Mouse (Mus musculus) MEL (cell line): ENCODE results near the gene Kcng3. TPM values are rescaled to one million over a fixed set of nuclear protein-coding genes. Genes with fewer than 3 reads are reported as not detected.

Source experiments
- DNase-seq: peaks from one replicate; pipeline ENCODE4 v3.0.0; 2011; ENCODE audit warnings: low read depth, low spot score
- H3K27ac ChIP-seq: 2 replicates; pipeline ENCODE4 v1.5.1; 2012; ENCODE audit warnings: low read depth, mild to moderate bottlenecking, control low read depth, low read length, moderate library complexity; ENCODE audit not compliant: control insufficient read depth
- H3K27me3 ChIP-seq, 2 experiments: fragments of 150-350 bp in 1 of 2; sonication (generic) in 1 of 2; 2 replicates each; pipeline ENCODE4 v1.6.1; 2012; ENCODE audit warnings: low read length in 2 of 2, mild to moderate bottlenecking in 2 of 2, improper control_type of control experiment in 1 of 2, moderate library complexity in 1 of 2; ENCODE audit not compliant: insufficient read depth in 2 of 2, control insufficient read depth in 1 of 2
- H3K36me3 ChIP-seq, 2 experiments: 2 replicates each; pipeline ENCODE4 v1.6.1; 2012 to 2014; ENCODE audit warnings: low read length in 2 of 2, improper control_type of control experiment in 1 of 2, inconsistent platforms in 1 of 2, mild to moderate bottlenecking in 1 of 2; ENCODE audit not compliant: insufficient read depth in 2 of 2, control insufficient read depth in 1 of 2
- H3K4me1 ChIP-seq, 2 experiments: fragments of 150-350 bp in 1 of 2; sonication (generic) in 1 of 2; 2 replicates each; pipeline ENCODE4 v1.6.1; 2012; ENCODE audit warnings: low read length in 2 of 2, improper control_type of control experiment in 1 of 2, mild to moderate bottlenecking in 1 of 2; ENCODE audit not compliant: insufficient read depth in 2 of 2, control insufficient read depth in 1 of 2
- H3K4me3 ChIP-seq, 2 experiments: fragments of 150-350 bp in 1 of 2; sonication (generic) in 1 of 2; 2 replicates each; pipeline ENCODE4 v1.5.1; 2012; ENCODE audit warnings: low read depth in 2 of 2, low read length in 2 of 2, mild to moderate bottlenecking in 2 of 2, moderate library complexity in 2 of 2, control low read depth in 1 of 2, improper control_type of control experiment in 1 of 2; ENCODE audit not compliant: control insufficient read depth in 1 of 2, insufficient read depth in 1 of 2
- H3K79me2 ChIP-seq: 2 replicates; pipeline ENCODE4 v1.6.1; 2012; ENCODE audit warnings: mild to moderate bottlenecking, low read length, moderate library complexity; ENCODE audit not compliant: control insufficient read depth, poor library complexity, insufficient read depth
- H3K9ac ChIP-seq: 2 replicates; pipeline ENCODE4 v1.6.1; 2012; ENCODE audit warnings: low read depth, mild to moderate bottlenecking, control low read depth, low read length, moderate library complexity; ENCODE audit not compliant: control insufficient read depth, poor library complexity, severe bottlenecking
- H3K9me3 ChIP-seq: fragments of 150-350 bp; sonication (generic); replicated peaks from 2 replicates; pipeline ENCODE4 v1.6.1; 2012; ENCODE audit warnings: mild to moderate bottlenecking, low read length, improper control_type of control experiment, moderate library complexity; ENCODE audit not compliant: insufficient read depth
- BHLHE40 ChIP-seq: IDR thresholded peaks from 2 replicates; pipeline ENCODE4 v1.6.1; 2012; ENCODE audit warnings: low read depth, mild to moderate bottlenecking, inconsistent platforms, low read length, improper control_type of control experiment, borderline replicate concordance
- CHD1 ChIP-seq: IDR thresholded peaks from 2 replicates; pipeline ENCODE4 v1.6.1; 2012; ENCODE audit warnings: low read depth, mild to moderate bottlenecking, inconsistent platforms, low read length, improper control_type of control experiment
- E2F4 ChIP-seq: IDR thresholded peaks from 2 replicates; pipeline ENCODE4 v1.6.1; 2011; ENCODE audit warnings: low read depth, low read length, improper control_type of control experiment, borderline replicate concordance
- ELF1 ChIP-seq: IDR thresholded peaks from 2 replicates; pipeline ENCODE4 v1.6.1; 2014; ENCODE audit warnings: low read depth, mild to moderate bottlenecking, inconsistent platforms, low read length, improper control_type of control experiment, moderate library complexity
- EP300 ChIP-seq, 2 experiments: IDR thresholded peaks; 2 replicates each; pipeline ENCODE4 v1.6.1; 2011; ENCODE audit warnings: improper control_type of control experiment in 2 of 2, low read length in 2 of 2, low read depth in 1 of 2, mild to moderate bottlenecking in 1 of 2
- ETS1 ChIP-seq: IDR thresholded peaks from 2 replicates; pipeline ENCODE4 v1.6.1; 2012; ENCODE audit warnings: low read depth, mild to moderate bottlenecking, inconsistent platforms, low read length, improper control_type of control experiment, moderate library complexity
- GABPA ChIP-seq: IDR thresholded peaks from 2 replicates; pipeline ENCODE4 v1.6.1; 2012; ENCODE audit warnings: low read depth, mild to moderate bottlenecking, inconsistent platforms, low read length, improper control_type of control experiment, moderate library complexity
- GATA1 ChIP-seq: IDR thresholded peaks from 2 replicates; pipeline ENCODE4 v1.6.1; 2011; ENCODE audit warnings: low read depth, low read length, improper control_type of control experiment
- HCFC1 ChIP-seq: IDR thresholded peaks from 2 replicates; pipeline ENCODE4 v1.6.1; 2012; ENCODE audit warnings: low read depth, mild to moderate bottlenecking, inconsistent platforms, low read length, improper control_type of control experiment, moderate library complexity
- MAFK ChIP-seq: IDR thresholded peaks from 2 replicates; pipeline ENCODE4 v1.6.1; 2011; ENCODE audit warnings: low read depth, mild to moderate bottlenecking, low read length, improper control_type of control experiment, borderline replicate concordance
- MAX ChIP-seq: IDR thresholded peaks from 2 replicates; pipeline ENCODE4 v1.6.1; 2011; ENCODE audit warnings: low read length, improper control_type of control experiment
- MAZ ChIP-seq: IDR thresholded peaks from 2 replicates; pipeline ENCODE4 v1.6.1; 2012; ENCODE audit warnings: low read depth, mild to moderate bottlenecking, inconsistent platforms, low read length, improper control_type of control experiment
- MXI1 ChIP-seq: IDR thresholded peaks from 2 replicates; pipeline ENCODE4 v1.6.1; 2011; ENCODE audit warnings: mild to moderate bottlenecking, low read depth, low read length, improper control_type of control experiment
- MYB ChIP-seq: IDR thresholded peaks from 2 replicates; pipeline ENCODE4 v1.6.1; 2011; ENCODE audit warnings: mild to moderate bottlenecking, low read depth, low read length, improper control_type of control experiment
- NELFE ChIP-seq: IDR thresholded peaks from 2 replicates; pipeline ENCODE4 v1.6.1; 2011; ENCODE audit warnings: low read depth, low read length, improper control_type of control experiment
- NRF1 ChIP-seq: IDR thresholded peaks from 2 replicates; pipeline ENCODE4 v1.6.1; 2014; ENCODE audit warnings: low read depth, mild to moderate bottlenecking, inconsistent platforms, low read length, improper control_type of control experiment, moderate library complexity; ENCODE audit not compliant: poor library complexity, insufficient read depth, severe bottlenecking
- POLR2A ChIP-seq, 2 experiments: IDR thresholded peaks; 2 replicates each; pipeline ENCODE4 v1.6.1; 2011 to 2012; ENCODE audit warnings: low read length in 2 of 2, mild to moderate bottlenecking in 2 of 2, control low read depth in 1 of 2, improper control_type of control experiment in 1 of 2, low read depth in 1 of 2, moderate library complexity in 1 of 2; ENCODE audit not compliant: control insufficient read depth in 1 of 2, insufficient read depth in 1 of 2, poor library complexity in 1 of 2
- RAD21 ChIP-seq: IDR thresholded peaks from 2 replicates; pipeline ENCODE4 v1.6.1; 2011; ENCODE audit warnings: mild to moderate bottlenecking, low read depth, low read length, improper control_type of control experiment
- RCOR1 ChIP-seq: IDR thresholded peaks from 2 replicates; pipeline ENCODE4 v1.6.1; 2012; ENCODE audit warnings: low read depth, mild to moderate bottlenecking, inconsistent platforms, low read length, improper control_type of control experiment
- TAL1 ChIP-seq: IDR thresholded peaks from 2 replicates; pipeline ENCODE4 v1.6.1; 2012; ENCODE audit warnings: mild to moderate bottlenecking, inconsistent platforms, low read length, moderate library complexity, mixed read lengths
- TBP ChIP-seq: IDR thresholded peaks from 2 replicates; pipeline ENCODE4 v1.8.0; 2011; ENCODE audit warnings: low read depth, low read length, improper control_type of control experiment
- TCF12 ChIP-seq: IDR thresholded peaks from 2 replicates; pipeline ENCODE4 v1.6.1; 2014; ENCODE audit warnings: low read depth, mild to moderate bottlenecking, inconsistent platforms, low read length, improper control_type of control experiment, moderate library complexity
- UBTF ChIP-seq: IDR thresholded peaks from 2 replicates; pipeline ENCODE4 v1.6.1; 2012; ENCODE audit warnings: low read depth, mild to moderate bottlenecking, inconsistent platforms, low read length, improper control_type of control experiment, moderate library complexity, borderline replicate concordance; ENCODE audit not compliant: insufficient read depth
- USF2 ChIP-seq, 2 experiments: IDR thresholded peaks; 2 replicates each; pipeline ENCODE4 v1.6.1; 2011 to 2012; ENCODE audit warnings: improper control_type of control experiment in 2 of 2, low read length in 2 of 2, borderline replicate concordance in 1 of 2, inconsistent platforms in 1 of 2, low read depth in 1 of 2, mild to moderate bottlenecking in 1 of 2; ENCODE audit not compliant: insufficient read depth in 1 of 2
- ZC3H11A ChIP-seq: IDR thresholded peaks from 2 replicates; pipeline ENCODE4 v1.6.1; 2012; ENCODE audit warnings: low read depth, mild to moderate bottlenecking, inconsistent platforms, low read length, improper control_type of control experiment
- ZKSCAN1 ChIP-seq: IDR thresholded peaks from 2 replicates; pipeline ENCODE4 v1.6.1; 2012; ENCODE audit warnings: low read depth, mild to moderate bottlenecking, inconsistent platforms, low read length, improper control_type of control experiment, moderate library complexity
- ZMIZ1 ChIP-seq: IDR thresholded peaks from 2 replicates; pipeline ENCODE4 v1.6.1; 2012; ENCODE audit warnings: low read depth, mild to moderate bottlenecking, inconsistent platforms, low read length, improper control_type of control experiment, moderate library complexity
- ZNF384 ChIP-seq: IDR thresholded peaks from 2 replicates; pipeline ENCODE4 v1.6.1; 2012; ENCODE audit warnings: low read depth, mild to moderate bottlenecking, inconsistent platforms, low read length, improper control_type of control experiment
- polyA plus RNA-seq, 2 experiments: library from polyadenylated mRNA; stranded (reverse) in 1 of 2; unstranded in 1 of 2; fragments of >175 nt in 1 of 2; fragments of >200 nt in 1 of 2; gene quantifications; 2 replicates each; pipeline versions ENCODE4 v1.2.1 to v1.2.4; 2012; ENCODE audit warnings: low replicate concordance in 2 of 2, low read depth in 1 of 2; ENCODE audit not compliant: insufficient read length in 2 of 2, insufficient read depth in 1 of 2, missing spikeins in 1 of 2
- total RNA-seq: library from RNA; depleted of rRNA; stranded (reverse); fragments of 300-350 nt; gene quantifications from 2 replicates; pipeline ENCODE4 v1.2.3, GENCODE M21; 2012

Gene Kcng3
- total and polyA plus RNA-seq, 3 experiments = not detected

DNA sequence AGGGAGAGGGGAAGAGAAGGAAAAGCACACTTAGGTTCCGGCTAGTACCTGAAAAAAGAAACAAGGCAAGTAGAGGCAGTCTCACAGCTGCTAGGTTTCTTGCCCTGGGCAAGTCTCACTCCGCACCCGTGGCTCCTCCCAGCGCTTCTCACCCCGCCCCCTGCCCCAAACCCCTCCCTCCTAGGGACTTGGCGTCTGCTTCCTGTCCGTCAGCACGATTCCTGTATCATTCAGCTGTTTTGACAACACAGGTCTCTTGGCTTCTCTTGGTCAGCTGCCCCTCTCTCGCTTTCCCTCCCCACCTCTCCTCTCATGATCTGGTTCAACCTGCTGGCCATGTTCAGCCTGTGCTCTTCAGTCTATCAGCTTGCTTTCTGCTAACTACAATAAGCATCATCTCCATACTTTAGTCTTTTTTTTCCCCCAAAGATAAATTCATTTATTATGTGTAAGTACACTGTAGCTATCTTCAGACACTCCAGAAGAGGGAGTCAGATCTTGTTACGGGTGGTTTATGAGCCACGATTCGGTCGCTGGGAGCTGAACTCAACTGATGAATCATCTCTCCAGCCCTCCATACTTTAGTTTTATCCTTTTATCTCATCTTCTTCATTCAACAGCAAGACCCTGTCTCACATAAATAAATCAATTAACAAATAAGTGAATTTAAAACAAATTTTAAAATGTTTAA lies 35.0 kb upstream of the Kcng3 start (continued):
- 0 out of 2 replicates have a peak, but pooled peaks have one; percentile 24 for TF ChIP-seq MAZ

DNA sequence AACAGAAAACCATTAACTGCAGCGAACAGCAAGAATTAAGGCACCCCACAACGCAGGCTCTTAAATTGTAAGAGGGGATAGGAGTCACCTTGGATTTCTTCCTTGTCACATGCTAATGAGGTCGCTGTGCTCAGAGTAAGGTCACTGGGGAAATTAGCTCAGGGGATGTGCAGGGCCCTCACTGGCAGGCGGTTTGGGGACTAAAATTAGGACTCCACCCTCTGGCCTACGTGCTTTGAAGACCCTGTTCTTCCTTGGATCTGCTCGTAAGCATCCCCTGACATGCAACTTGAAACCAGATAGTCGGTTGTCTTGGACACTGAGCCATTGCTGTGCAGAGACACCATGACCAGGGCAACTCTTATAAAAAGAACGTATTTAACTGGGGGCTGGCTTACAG lies 33.1 kb upstream of the Kcng3 start:
- Histone ChIP-seq H3K36me3 (peaks cover 0 to 6% of the 10 kb centered on the region in 2 experiments; a peak in 2 of 4 replicates), H3K27ac (no peak overlapping the region), H3K27me3 (no peaks in the 10 kb centered on the region), H3K79me2 (no peaks in the 10 kb centered on the region), H3K9ac (no peak overlapping the region), H3K4me3 (no peak overlapping the region), H3K4me1 (peaks cover 4 to 9% of the 10 kb centered on the region in 2 experiments; a peak in 2 of 4 replicates), H3K9me3 (no peaks in the 10 kb centered on the region)
- TF ChIP-seq EP300 (IDR thresholded peaks at IDR 0.05; ENCODE audit: low read depth in 1 of 2, low read length in 2 of 2) = no peak
- TF ChIP-seq GATA1 = no peak
- TF ChIP-seq POLR2A (IDR thresholded peaks at IDR 0.05; ENCODE audit: control insufficient read depth in 1 of 2, insufficient read depth in 1 of 2, low read depth in 1 of 2, low read length in 2 of 2, poor library complexity in 1 of 2) = no peak
- no peak for TF ChIP-seq E2F4
- no peak for TF ChIP-seq UBTF
- no peak for TF ChIP-seq MAZ
- TF ChIP-seq USF2 (IDR thresholded peaks at IDR 0.05; ENCODE audit: borderline replicate concordance in 1 of 2, insufficient read depth in 1 of 2, low read depth in 1 of 2, low read length in 2 of 2) = no peak
- TF ChIP-seq ZNF384 = no peak
- TF ChIP-seq ZMIZ1 = no peak
- TF ChIP-seq ZKSCAN1 = no peak
- no peak for TF ChIP-seq RAD21
- no peak for TF ChIP-seq ELF1
- no peak for TF ChIP-seq ETS1
- no peak for TF ChIP-seq HCFC1
- TF ChIP-seq BHLHE40 = no peak
- no peak for DNase-seq

DNA sequence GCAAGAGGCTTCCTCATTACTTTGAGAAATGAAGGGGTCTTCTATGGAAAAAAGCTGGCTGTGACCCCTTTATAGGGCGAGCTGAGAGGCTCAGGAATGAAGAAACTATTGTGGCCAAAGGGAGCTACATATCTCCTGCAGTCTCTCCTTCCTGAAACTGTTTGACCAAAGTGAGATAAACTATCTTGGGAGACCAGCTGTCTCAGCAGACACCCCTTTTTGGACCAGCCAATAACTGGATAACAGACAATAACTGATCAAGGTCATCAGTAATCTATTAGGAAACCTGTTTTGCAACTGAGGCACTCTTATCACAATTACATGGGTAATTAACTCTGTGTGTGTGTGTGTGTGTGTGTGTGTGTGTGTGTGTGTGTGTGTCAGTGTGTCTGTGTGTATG lies 27.2 kb upstream of the Kcng3 start:
- Histone ChIP-seq H3K9ac (no peak overlapping the region), H3K27ac (peak overlapping the region; percentile 64), H3K4me1 (peaks cover 8 to 17% of the 10 kb centered on the region in 2 experiments; a peak in 3 of 4 replicates), H3K9me3 (no peaks in the 10 kb centered on the region), H3K27me3 (no peaks in the 10 kb centered on the region), H3K36me3 (peaks cover 0 to 14% of the 10 kb centered on the region in 2 experiments; a peak in 2 of 4 replicates), H3K79me2 (no peaks in the 10 kb centered on the region), H3K4me3 (no peak overlapping the region)
- peak; percentile 57 for DNase-seq
- TF ChIP-seq TBP = no peak
- peak; percentile 98 for TF ChIP-seq TCF12
- no peak for TF ChIP-seq CHD1
- no peak for TF ChIP-seq MAX
- TF ChIP-seq MYB = peak; percentile 81
- TF ChIP-seq EP300 (IDR thresholded peaks at IDR 0.05; ENCODE audit: low read depth in 1 of 2, low read length in 2 of 2) = peak; percentile 96
- TF ChIP-seq GATA1 = peak; percentile 92
- peak; percentile 89 for TF ChIP-seq TAL1
- no peak; the same call in 1 of the 2 replicates for TF ChIP-seq NELFE
- no peak for TF ChIP-seq ZC3H11A
- no peak for TF ChIP-seq POLR2A (IDR thresholded peaks at IDR 0.05; ENCODE audit: control insufficient read depth in 1 of 2, insufficient read depth in 1 of 2, low read depth in 1 of 2, low read length in 2 of 2, poor library complexity in 1 of 2)
- no peak for TF ChIP-seq NRF1
- TF ChIP-seq ETS1 = peak; percentile 83
- TF ChIP-seq MAFK = peak; percentile 19; the same call in 1 of the 2 replicates
- TF ChIP-seq MXI1 = no peak
- TF ChIP-seq GABPA = no peak
- no peak for TF ChIP-seq UBTF
- TF ChIP-seq RCOR1 = peak; percentile 63; the same call in 1 of the 2 replicates
